Mouse (Mus musculus) cerebellum, adult 2 months (tissue): ENCODE measurements at regions not wholly inside any gene's neighbourhood (a gene's known extent, or its start where the extent isn't known, plus 50 kb on each side); places are given as distances from the start of the nearest gene placed in this dataset.

Experiments used
- CTCF ChIP-seq: fragments of 200-500 bp; IDR thresholded peaks from 2 replicates; pipeline ENCODE4 v1.5.1; 2011; ENCODE audit warnings: low read depth, mild to moderate bottlenecking, control low read depth, low read length, moderate library complexity, borderline replicate concordance; ENCODE audit not compliant: insufficient read depth
- POLR2A ChIP-seq: fragments of 200-500 bp; IDR thresholded peaks from 2 replicates; pipeline ENCODE4 v1.6.1; 2011; ENCODE audit warnings: low read length, control low read depth, borderline replicate concordance; ENCODE audit not compliant: insufficient read depth

DNA sequence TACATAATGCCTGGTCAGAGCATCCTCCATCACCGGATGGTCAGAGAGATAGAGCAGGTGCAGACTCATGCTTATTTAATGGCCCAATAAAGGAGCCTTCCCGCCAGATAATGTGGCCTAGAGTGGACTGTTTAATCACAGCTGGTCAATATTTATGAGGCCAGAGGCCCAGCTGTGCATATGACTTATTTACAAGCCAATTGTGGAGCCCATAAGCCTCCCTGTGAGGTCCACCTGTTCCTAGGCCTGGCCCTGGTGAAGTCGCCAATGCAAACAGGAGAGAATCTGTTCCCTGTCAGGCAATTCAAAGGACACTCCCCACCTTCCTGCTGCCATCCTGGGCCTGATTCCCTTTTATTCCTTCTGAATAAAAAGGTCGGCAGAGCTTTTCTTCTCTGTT is 155.4 kb upstream of the Prok2 start:
- no peak for TF ChIP-seq CTCF
- no peak for TF ChIP-seq POLR2A
